Mouse (Mus musculus): Measurements from ENCODE around the gene Ninj2. TPM values are rescaled to one million over a fixed set of nuclear protein-coding genes. Genes with fewer than 3 reads are reported as not detected.
A peak's percentile ranks its signal among the peaks of the same experiment; 100 is the strongest.

Ninj2 gene
- polyA plus RNA-seq, 1 experiment from 2014 or later, result not detected

- Histone ChIP-seq H3K4me3 (ENCODE audit: control insufficient read depth in 1 of 2, insufficient read depth in 1 of 2, low read depth in 1 of 2, low read length in 2 of 2) (no peak overlapping the region; a peak in 1 of 4 replicates), H3K27ac (replicated peaks in 1 of 2; ENCODE audit: control insufficient read depth in 1 of 2, insufficient read depth in 1 of 2, low read depth in 2 of 2, low read length in 2 of 2) (no peak overlapping the region)
These were observed 94.5 kb downstream of the Ninj2 start for GRCm38 (mm10) chr6:120187587-120188176.

DNA sequence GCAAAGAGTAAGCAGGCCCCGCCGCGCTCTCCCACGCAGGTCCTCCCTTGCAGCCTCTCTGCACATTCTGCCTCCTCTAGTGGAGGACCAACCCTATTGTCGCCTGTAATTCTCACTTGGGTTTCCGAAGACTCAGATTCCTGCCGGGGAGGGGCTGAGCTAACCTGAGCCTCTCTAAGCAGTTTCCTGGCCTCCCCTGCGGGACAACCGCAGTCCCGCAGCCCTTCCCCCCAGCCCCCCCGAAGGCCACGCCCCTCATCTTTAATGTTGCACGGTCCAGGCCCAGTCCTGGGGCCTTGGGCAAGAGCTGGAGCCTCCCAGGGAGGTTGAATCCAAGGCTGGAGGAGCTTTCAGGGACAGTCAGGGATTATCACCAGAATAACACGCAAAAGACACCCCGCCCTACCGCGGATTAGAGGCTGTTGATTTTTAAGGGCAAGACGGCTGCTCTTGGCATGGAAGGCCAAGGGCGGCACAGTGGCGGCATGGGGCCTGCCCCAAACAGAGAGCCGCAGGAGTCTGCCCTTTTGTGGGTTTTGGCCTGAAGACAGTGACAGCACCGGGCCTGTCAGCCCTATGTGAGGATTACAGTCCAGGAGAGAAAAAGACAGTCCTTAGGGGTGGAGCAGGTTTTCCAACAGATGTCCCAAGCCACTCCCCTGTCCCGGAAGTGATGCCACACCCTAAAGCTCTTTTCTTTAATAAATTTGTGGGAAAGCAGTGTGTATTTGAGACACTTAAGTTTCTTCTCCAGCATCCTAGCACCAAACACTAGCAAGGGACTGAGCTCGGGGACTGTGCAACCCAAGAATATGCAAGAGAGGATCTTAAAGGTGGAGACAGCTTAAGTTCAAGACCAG lies 95.5 kb downstream of the Ninj2 start:
- peaks cover 44 to 46% of the 10 kb centered on the region in 2 experiments for H3K4me1 ChIP-seq (ENCODE audit: control insufficient read depth in 2 of 2, insufficient read depth in 2 of 2, low read length in 2 of 2)
- H3K4me2 ChIP-seq (ENCODE audit: low read length), result peak overlapping the region; percentile 51
- H3K27ac ChIP-seq (replicated peaks in 1 of 2; ENCODE audit: control insufficient read depth in 1 of 2, insufficient read depth in 1 of 2, low read depth in 2 of 2, low read length in 2 of 2), result 0 out of 4 replicates have a peak overlapping the region, but pooled peaks of 1 of the 2 experiments have one; percentile 15
- H3K9ac ChIP-seq (ENCODE audit: low read length), result no peak overlapping the region; the same call in 1 of the 2 replicates
- H3K36me3 ChIP-seq (ENCODE audit: control insufficient read depth, insufficient read depth, low read length), result no peaks in the 10 kb centered on the region
- no peaks in the 10 kb centered on the region for H3K9me3 ChIP-seq (ENCODE audit: control insufficient read depth, low read length)
- ATAC-seq (ENCODE audit: insufficient number of reproducible peaks, insufficient read depth, low FRiP score, low read depth), result no peak
- no peaks in the 10 kb centered on the region for H3K27me3 ChIP-seq (ENCODE audit: control insufficient read depth, insufficient read depth, low read length)
- 33% methylated on average over 24 of the region's 24 CpGs for WGBS
- H3K4me3 ChIP-seq (ENCODE audit: control insufficient read depth in 1 of 2, insufficient read depth in 1 of 2, low read depth in 1 of 2, low read length in 2 of 2), result no peak overlapping the region

More at GRCm38 (mm10) chr6:120187587-120188176, 94.5 kb downstream of the Ninj2 start:
- H3K36me3 ChIP-seq (ENCODE audit: control insufficient read depth, insufficient read depth, low read length), result no peaks in the 10 kb centered on the region
- H3K27me3 ChIP-seq (ENCODE audit: control insufficient read depth, insufficient read depth, low read length), result no peaks in the 10 kb centered on the region
- ATAC-seq (ENCODE audit: insufficient number of reproducible peaks, insufficient read depth, low FRiP score, low read depth), result no peak
- H3K4me1 ChIP-seq (ENCODE audit: control insufficient read depth in 2 of 2, insufficient read depth in 2 of 2, low read length in 2 of 2), result peaks cover 41 to 47% of the 10 kb centered on the region in 2 experiments
- 39% methylated on average over 18 of the region's 18 CpGs for WGBS
- no peak overlapping the region; the same call in 1 of the 2 replicates for H3K9ac ChIP-seq (ENCODE audit: low read length)
- no peaks in the 10 kb centered on the region for H3K9me3 ChIP-seq (ENCODE audit: control insufficient read depth, low read length)
- peak overlapping the region; percentile 51 for H3K4me2 ChIP-seq (ENCODE audit: low read length)

- H3K27me3 ChIP-seq (ENCODE audit: control insufficient read depth, insufficient read depth, low read length), result no peaks in the 10 kb centered on the region
- no peak overlapping the region for H3K4me3 ChIP-seq (ENCODE audit: control insufficient read depth in 1 of 2, insufficient read depth in 1 of 2, low read depth in 1 of 2, low read length in 2 of 2)
- no peak overlapping the region for H3K27ac ChIP-seq (replicated peaks in 1 of 2; ENCODE audit: control insufficient read depth in 1 of 2, insufficient read depth in 1 of 2, low read depth in 2 of 2, low read length in 2 of 2)
- no peak overlapping the region for H3K4me2 ChIP-seq (ENCODE audit: low read length)
- no peak overlapping the region for H3K9ac ChIP-seq (ENCODE audit: low read length)
- peaks cover 41 to 43% of the 10 kb centered on the region in 2 experiments for H3K4me1 ChIP-seq (ENCODE audit: control insufficient read depth in 2 of 2, insufficient read depth in 2 of 2, low read length in 2 of 2)
- no peaks in the 10 kb centered on the region for H3K36me3 ChIP-seq (ENCODE audit: control insufficient read depth, insufficient read depth, low read length)
- ATAC-seq (ENCODE audit: insufficient number of reproducible peaks, insufficient read depth, low FRiP score, low read depth), result no peak
- 91% methylated on average over 5 of the region's 5 CpGs for WGBS
- H3K9me3 ChIP-seq (ENCODE audit: control insufficient read depth, low read length), result no peaks in the 10 kb centered on the region
These were observed 96.1 kb downstream of the Ninj2 start for GRCm38 (mm10) chr6:120189287-120189686.

GRCm38 (mm10) chr6:120190365-120190764 lies 97.2 kb downstream of the Ninj2 start:
- Histone ChIP-seq H3K4me2 (ENCODE audit: low read length) (no peak overlapping the region), H3K27me3 (ENCODE audit: control insufficient read depth, insufficient read depth, low read length) (no peaks in the 10 kb centered on the region), H3K9me3 (ENCODE audit: control insufficient read depth, low read length) (no peaks in the 10 kb centered on the region), H3K4me1 (ENCODE audit: control insufficient read depth in 2 of 2, insufficient read depth in 2 of 2, low read length in 2 of 2) (peaks cover 41 to 42% of the 10 kb centered on the region in 2 experiments), H3K4me3 (ENCODE audit: control insufficient read depth in 1 of 2, insufficient read depth in 1 of 2, low read depth in 1 of 2, low read length in 2 of 2) (no peak overlapping the region), H3K36me3 (ENCODE audit: control insufficient read depth, insufficient read depth, low read length) (no peaks in the 10 kb centered on the region), H3K27ac (replicated peaks in 1 of 2; ENCODE audit: control insufficient read depth in 1 of 2, insufficient read depth in 1 of 2, low read depth in 2 of 2, low read length in 2 of 2) (no peak overlapping the region), H3K9ac (ENCODE audit: low read length) (no peak overlapping the region)
- no peak for ATAC-seq (ENCODE audit: insufficient number of reproducible peaks, insufficient read depth, low FRiP score, low read depth)
- 90% methylated on average over 4 of the region's 4 CpGs for WGBS

DNA sequence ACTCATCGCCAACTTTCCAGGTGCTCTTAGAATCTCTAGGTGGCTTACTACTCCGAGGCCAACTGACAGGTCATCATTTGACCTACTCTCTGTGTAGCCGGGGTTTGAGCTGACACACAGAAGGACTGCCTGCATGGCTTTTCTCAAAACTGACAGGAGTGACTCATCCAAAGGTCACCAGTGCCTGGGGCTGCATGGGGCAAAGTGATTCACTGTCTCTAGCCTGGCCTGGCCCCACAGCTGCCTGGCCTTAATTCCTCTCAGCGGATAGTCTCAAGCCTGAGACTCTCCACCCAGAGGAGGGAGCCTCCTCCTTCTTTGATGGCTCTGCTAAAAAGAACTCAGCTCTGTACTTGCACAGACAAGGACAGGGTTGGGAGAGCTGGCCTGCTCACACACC lies 97.8 kb downstream of the Ninj2 start:
- 42% methylated on average over 4 of the region's 4 CpGs for WGBS
- H3K27ac ChIP-seq (replicated peaks in 1 of 2; ENCODE audit: control insufficient read depth in 1 of 2, insufficient read depth in 1 of 2, low read depth in 2 of 2, low read length in 2 of 2), result no peak overlapping the region
- no peak for ATAC-seq (ENCODE audit: insufficient number of reproducible peaks, insufficient read depth, low FRiP score, low read depth)

DNA sequence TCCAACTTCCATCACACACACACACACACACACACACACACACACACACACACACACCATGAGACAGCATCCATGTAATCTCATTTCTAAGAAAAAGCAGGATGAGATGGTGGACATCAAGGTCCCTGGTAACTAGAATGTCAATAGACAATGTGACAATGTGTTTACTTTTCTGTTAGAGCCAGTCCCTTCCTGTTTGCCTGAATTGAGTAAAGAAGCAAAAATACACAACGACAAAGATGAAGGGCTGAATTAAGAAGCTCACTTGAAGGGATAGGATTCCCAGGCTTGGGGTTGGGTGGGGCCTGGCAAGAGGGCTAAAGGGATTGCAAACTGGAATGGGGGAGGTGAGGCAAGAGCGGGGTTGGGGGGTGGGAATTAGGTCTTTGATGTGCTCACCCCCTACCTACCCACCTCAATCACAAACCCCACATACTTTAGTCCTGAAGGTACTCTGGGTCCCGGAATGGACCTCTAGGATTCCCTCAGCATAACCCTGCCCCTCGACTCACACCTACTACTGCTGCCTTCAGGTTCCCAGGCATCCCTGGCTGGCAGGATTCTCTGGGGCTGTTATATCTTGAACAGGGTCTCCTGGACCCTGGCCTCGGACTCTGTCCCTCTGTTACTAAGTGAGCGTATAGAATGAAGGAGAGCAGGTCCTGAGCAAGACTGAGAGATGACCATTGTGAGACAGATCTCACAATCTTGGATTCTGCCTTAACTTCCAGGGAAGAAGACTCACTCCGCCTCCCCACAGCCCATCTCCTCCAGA lies 98.4 kb downstream of the Ninj2 start:
- no peak overlapping the region for H3K4me3 ChIP-seq (ENCODE audit: control insufficient read depth in 1 of 2, insufficient read depth in 1 of 2, low read depth in 1 of 2, low read length in 2 of 2)
- WGBS, result 58% methylated on average over 7 of the region's 7 CpGs
- no peak overlapping the region for H3K9ac ChIP-seq (ENCODE audit: low read length)
- no peaks in the 10 kb centered on the region for H3K36me3 ChIP-seq (ENCODE audit: control insufficient read depth, insufficient read depth, low read length)
- peak overlapping the region; percentile 48 for H3K4me2 ChIP-seq (ENCODE audit: low read length)
- no peaks in the 10 kb centered on the region for H3K9me3 ChIP-seq (ENCODE audit: control insufficient read depth, low read length)
- peaks cover 32 to 35% of the 10 kb centered on the region in 2 experiments for H3K4me1 ChIP-seq (ENCODE audit: control insufficient read depth in 2 of 2, insufficient read depth in 2 of 2, low read length in 2 of 2)
- ATAC-seq (ENCODE audit: insufficient number of reproducible peaks, insufficient read depth, low FRiP score, low read depth), result no peak
- H3K27ac ChIP-seq (replicated peaks in 1 of 2; ENCODE audit: control insufficient read depth in 1 of 2, insufficient read depth in 1 of 2, low read depth in 2 of 2, low read length in 2 of 2), result peak overlapping the region; percentile 11 to 53; a peak in 3 of 4 replicates
- H3K27me3 ChIP-seq (ENCODE audit: control insufficient read depth, insufficient read depth, low read length), result no peaks in the 10 kb centered on the region

More for the DNA sequence above, 97.8 kb downstream of the Ninj2 start:
- H3K4me3 ChIP-seq (ENCODE audit: control insufficient read depth in 1 of 2, insufficient read depth in 1 of 2, low read depth in 1 of 2, low read length in 2 of 2), result no peak overlapping the region
- no peak overlapping the region for H3K4me2 ChIP-seq (ENCODE audit: low read length)
- H3K4me1 ChIP-seq (ENCODE audit: control insufficient read depth in 2 of 2, insufficient read depth in 2 of 2, low read length in 2 of 2), result peaks cover 36 to 37% of the 10 kb centered on the region in 2 experiments
- H3K36me3 ChIP-seq (ENCODE audit: control insufficient read depth, insufficient read depth, low read length), result no peaks in the 10 kb centered on the region
- no peaks in the 10 kb centered on the region for H3K27me3 ChIP-seq (ENCODE audit: control insufficient read depth, insufficient read depth, low read length)
- H3K9me3 ChIP-seq (ENCODE audit: control insufficient read depth, low read length), result no peaks in the 10 kb centered on the region
- no peak overlapping the region for H3K9ac ChIP-seq (ENCODE audit: low read length)

DNA sequence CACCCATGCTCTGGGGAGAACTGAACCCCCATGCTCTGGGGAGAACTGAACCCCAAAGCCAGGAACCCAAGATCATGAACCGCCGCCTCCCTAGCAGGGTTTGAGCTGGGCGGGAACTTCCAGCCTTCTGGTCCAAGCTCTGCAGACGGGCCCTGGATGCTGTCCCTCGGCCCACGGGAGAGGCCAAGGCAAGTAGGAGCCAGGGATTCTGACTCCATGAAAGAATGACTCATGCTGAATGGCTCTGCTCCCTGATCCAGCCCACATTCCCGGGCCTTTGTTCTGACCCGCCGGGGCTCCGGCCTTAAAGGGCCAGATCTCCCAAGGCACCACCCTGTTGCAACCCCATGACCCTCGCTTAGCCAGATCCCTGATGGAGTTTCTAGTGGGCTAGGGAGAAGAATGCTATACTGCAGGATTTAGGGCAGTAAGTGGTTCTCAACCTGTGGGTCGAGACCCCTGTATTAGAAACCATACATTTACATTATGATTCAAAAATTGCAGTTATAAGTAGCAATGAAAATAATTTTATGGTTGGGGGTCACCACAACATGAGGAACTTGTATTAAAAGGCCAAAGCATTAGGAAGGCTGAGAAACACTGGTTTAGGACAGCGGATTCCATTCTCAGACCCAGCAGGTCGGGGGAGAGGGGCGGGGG lies 99.2 kb downstream of the Ninj2 start:
- 18% methylated on average over 14 of the region's 15 CpGs for WGBS
- Histone ChIP-seq H3K4me3 (ENCODE audit: control insufficient read depth in 1 of 2, insufficient read depth in 1 of 2, low read depth in 1 of 2, low read length in 2 of 2) (no peak overlapping the region), H3K36me3 (ENCODE audit: control insufficient read depth, insufficient read depth, low read length) (no peaks in the 10 kb centered on the region), H3K4me2 (ENCODE audit: low read length) (peak overlapping the region; percentile 48), H3K27ac (replicated peaks in 1 of 2; ENCODE audit: control insufficient read depth in 1 of 2, insufficient read depth in 1 of 2, low read depth in 2 of 2, low read length in 2 of 2) (peak overlapping the region; percentile 11 to 53; a peak in 3 of 4 replicates), H3K9me3 (ENCODE audit: control insufficient read depth, low read length) (no peaks in the 10 kb centered on the region), H3K4me1 (ENCODE audit: control insufficient read depth in 2 of 2, insufficient read depth in 2 of 2, low read length in 2 of 2) (peaks cover 30 to 35% of the 10 kb centered on the region in 2 experiments), H3K27me3 (ENCODE audit: control insufficient read depth, insufficient read depth, low read length) (no peaks in the 10 kb centered on the region), H3K9ac (ENCODE audit: low read length) (peak overlapping the region; percentile 35; the same call in 1 of the 2 replicates)
- peak; percentile 44; the same call in 1 of the 2 replicates for ATAC-seq (ENCODE audit: insufficient number of reproducible peaks, insufficient read depth, low FRiP score, low read depth)
